Mouse (Mus musculus): ENCODE measurements around the gene Rpa1. TPM values are rescaled to one million over a fixed set of nuclear protein-coding genes. Genes with fewer than 3 reads are reported as not detected.

The Rpa1 gene
- polyA plus RNA-seq, 1 experiment from 2014 or later, result 74.2 TPM

GRCm38 (mm10) chr11:75259996-75260561 lies 88.0 kb downstream of the Rpa1 start:
- Histone ChIP-seq H3K4me1 (ENCODE audit: control insufficient read depth, insufficient read depth, low read length) (peaks cover 27% of the 10 kb centered on the region), H3K27me3 (replicated peaks; ENCODE audit: control insufficient read depth, insufficient read depth, low read length) (no peaks in the 10 kb centered on the region), H3K9ac (ENCODE audit: low read length) (no peak overlapping the region), H3K4me2 (ENCODE audit: low read length) (no peak overlapping the region), H3K27ac (ENCODE audit: low read depth, low read length) (no peak overlapping the region), H3K36me3 (ENCODE audit: control insufficient read depth, insufficient read depth, low read length) (no peaks in the 10 kb centered on the region), H3K4me3 (ENCODE audit: low read depth, low read length) (no peak overlapping the region), H3K9me3 (replicated peaks; ENCODE audit: control insufficient read depth, low read length) (no peaks in the 10 kb centered on the region)
- no peak for ATAC-seq
- no peak for DNase-seq (ENCODE audit: low spot score)
- 65% methylated on average over 10 of the region's 10 CpGs for WGBS

- no peak for DNase-seq (ENCODE audit: low spot score)
- Histone ChIP-seq H3K27ac (ENCODE audit: low read depth, low read length) (no peak overlapping the region), H3K36me3 (ENCODE audit: control insufficient read depth, insufficient read depth, low read length) (no peaks in the 10 kb centered on the region), H3K27me3 (replicated peaks; ENCODE audit: control insufficient read depth, insufficient read depth, low read length) (no peaks in the 10 kb centered on the region), H3K9me3 (replicated peaks; ENCODE audit: control insufficient read depth, low read length) (no peaks in the 10 kb centered on the region), H3K4me1 (ENCODE audit: control insufficient read depth, insufficient read depth, low read length) (peaks cover 27% of the 10 kb centered on the region), H3K4me2 (ENCODE audit: low read length) (no peak overlapping the region), H3K9ac (ENCODE audit: low read length) (no peak overlapping the region), H3K4me3 (ENCODE audit: low read depth, low read length) (no peak overlapping the region)
- 61% methylated on average over 6 of the region's 6 CpGs for WGBS
- no peak for ATAC-seq
Observed at GRCm38 (mm10) chr11:75259416-75259815, 88.7 kb downstream of the Rpa1 start.

- H3K4me1 ChIP-seq (ENCODE audit: control insufficient read depth, insufficient read depth, low read length), result peaks cover 9% of the 10 kb centered on the region; the same call in 1 of the 2 replicates
- H3K4me3 ChIP-seq (ENCODE audit: low read depth, low read length), result no peak overlapping the region
- ATAC-seq, result no peak
- H3K9me3 ChIP-seq (replicated peaks; ENCODE audit: control insufficient read depth, low read length), result no peaks in the 10 kb centered on the region
- 58% methylated on average over 4 of the region's 4 CpGs for WGBS
- H3K9ac ChIP-seq (ENCODE audit: low read length), result no peak overlapping the region
- H3K36me3 ChIP-seq (ENCODE audit: control insufficient read depth, insufficient read depth, low read length), result no peaks in the 10 kb centered on the region
- no peak overlapping the region for H3K4me2 ChIP-seq (ENCODE audit: low read length)
- H3K27ac ChIP-seq (ENCODE audit: low read depth, low read length), result no peak overlapping the region
- no peak for DNase-seq (ENCODE audit: low spot score)
- no peaks in the 10 kb centered on the region for H3K27me3 ChIP-seq (replicated peaks; ENCODE audit: control insufficient read depth, insufficient read depth, low read length)
Observed at GRCm38 (mm10) chr11:75257056-75257648, 91.0 kb downstream of the Rpa1 start.

- no peak overlapping the region for H3K9ac ChIP-seq (ENCODE audit: low read length)
- H3K9me3 ChIP-seq (replicated peaks; ENCODE audit: control insufficient read depth, low read length), result no peaks in the 10 kb centered on the region
- H3K36me3 ChIP-seq (ENCODE audit: control insufficient read depth, insufficient read depth, low read length), result no peaks in the 10 kb centered on the region
- ATAC-seq (no peak), DNase-seq (ENCODE audit: low spot score) (no peak)
- no peaks in the 10 kb centered on the region for H3K27me3 ChIP-seq (replicated peaks; ENCODE audit: control insufficient read depth, insufficient read depth, low read length)
- H3K4me3 ChIP-seq (ENCODE audit: low read depth, low read length), result no peak overlapping the region
- no peak overlapping the region for H3K4me2 ChIP-seq (ENCODE audit: low read length)
- H3K27ac ChIP-seq (ENCODE audit: low read depth, low read length), result no peak overlapping the region
- no peaks in the 10 kb centered on the region for H3K4me1 ChIP-seq (ENCODE audit: control insufficient read depth, insufficient read depth, low read length)
- WGBS, result 82% methylated on average over 5 of the region's 5 CpGs
Observed at GRCm38 (mm10) chr11:75255330-75255729, 92.8 kb downstream of the Rpa1 start.

- WGBS, result 73% methylated on average over 13 of the region's 13 CpGs
- Histone ChIP-seq H3K9me3 (replicated peaks; ENCODE audit: control insufficient read depth, low read length) (no peaks in the 10 kb centered on the region), H3K27ac (ENCODE audit: low read depth, low read length) (no peak overlapping the region), H3K4me1 (ENCODE audit: control insufficient read depth, insufficient read depth, low read length) (no peaks in the 10 kb centered on the region), H3K4me2 (ENCODE audit: low read length) (no peak overlapping the region), H3K4me3 (ENCODE audit: low read depth, low read length) (no peak overlapping the region), H3K27me3 (replicated peaks; ENCODE audit: control insufficient read depth, insufficient read depth, low read length) (no peaks in the 10 kb centered on the region), H3K36me3 (ENCODE audit: control insufficient read depth, insufficient read depth, low read length) (no peaks in the 10 kb centered on the region), H3K9ac (ENCODE audit: low read length) (no peak overlapping the region)
- DNase-seq (ENCODE audit: low spot score), result no peak
- ATAC-seq, result no peak
Observed at GRCm38 (mm10) chr11:75254252-75254912, 93.7 kb downstream of the Rpa1 start.

- Histone ChIP-seq H3K36me3 (ENCODE audit: control insufficient read depth, insufficient read depth, low read length) (no peaks in the 10 kb centered on the region), H3K9me3 (replicated peaks; ENCODE audit: control insufficient read depth, low read length) (no peaks in the 10 kb centered on the region), H3K27ac (ENCODE audit: low read depth, low read length) (no peak overlapping the region), H3K4me2 (ENCODE audit: low read length) (no peak overlapping the region), H3K4me1 (ENCODE audit: control insufficient read depth, insufficient read depth, low read length) (no peaks in the 10 kb centered on the region), H3K4me3 (ENCODE audit: low read depth, low read length) (no peak overlapping the region), H3K27me3 (replicated peaks; ENCODE audit: control insufficient read depth, insufficient read depth, low read length) (no peaks in the 10 kb centered on the region), H3K9ac (ENCODE audit: low read length) (no peak overlapping the region)
- 59% methylated on average over 7 of the region's 7 CpGs for WGBS
- DNase-seq (ENCODE audit: low spot score) (no peak), ATAC-seq (no peak)
Observed at GRCm38 (mm10) chr11:75251557-75252070, 96.5 kb downstream of the Rpa1 start.

GRCm38 (mm10) chr11:75251006-75251512 lies 97.1 kb downstream of the Rpa1 start:
- no peaks in the 10 kb centered on the region for H3K9me3 ChIP-seq (replicated peaks; ENCODE audit: control insufficient read depth, low read length)
- DNase-seq (ENCODE audit: low spot score) (no peak), ATAC-seq (no peak)
- WGBS, result 77% methylated on average over 4 of the region's 4 CpGs
- no peak overlapping the region for H3K9ac ChIP-seq (ENCODE audit: low read length)
- no peak overlapping the region for H3K27ac ChIP-seq (ENCODE audit: low read depth, low read length)
- H3K4me3 ChIP-seq (ENCODE audit: low read depth, low read length), result no peak overlapping the region
- H3K4me1 ChIP-seq (ENCODE audit: control insufficient read depth, insufficient read depth, low read length), result no peaks in the 10 kb centered on the region
- no peaks in the 10 kb centered on the region for H3K36me3 ChIP-seq (ENCODE audit: control insufficient read depth, insufficient read depth, low read length)
- H3K4me2 ChIP-seq (ENCODE audit: low read length), result no peak overlapping the region
- H3K27me3 ChIP-seq (replicated peaks; ENCODE audit: control insufficient read depth, insufficient read depth, low read length), result no peaks in the 10 kb centered on the region

GRCm38 (mm10) chr11:75249588-75249987 lies 98.5 kb downstream of the Rpa1 start:
- H3K27me3 ChIP-seq (replicated peaks; ENCODE audit: control insufficient read depth, insufficient read depth, low read length), result no peaks in the 10 kb centered on the region
- peaks cover 6% of the 10 kb centered on the region for H3K4me1 ChIP-seq (ENCODE audit: control insufficient read depth, insufficient read depth, low read length)
- no peaks in the 10 kb centered on the region for H3K36me3 ChIP-seq (ENCODE audit: control insufficient read depth, insufficient read depth, low read length)
- no peak overlapping the region for H3K27ac ChIP-seq (ENCODE audit: low read depth, low read length)
- H3K9ac ChIP-seq (ENCODE audit: low read length), result no peak overlapping the region
- no peaks in the 10 kb centered on the region for H3K9me3 ChIP-seq (replicated peaks; ENCODE audit: control insufficient read depth, low read length)
- no peak for ATAC-seq
- DNase-seq (ENCODE audit: low spot score), result no peak
- H3K4me3 ChIP-seq (ENCODE audit: low read depth, low read length), result no peak overlapping the region
- H3K4me2 ChIP-seq (ENCODE audit: low read length), result no peak overlapping the region
- whole genome bisulfite sequencing, result 90% methylated on average over 9 of the region's 9 CpGs
